Mouse (Mus musculus): ENCODE data around the gene Llph. TPM values are rescaled to one million over a fixed set of nuclear protein-coding genes. Genes with fewer than 3 reads are reported as not detected.

The Llph gene
- total RNA-seq (2014; fragmentation: Nextera tagmentation) (73.4 and 83.8 TPM in 2 replicates), total RNA-seq (2017) (80.4 and 84.9 TPM in 2 replicates)

DNA sequence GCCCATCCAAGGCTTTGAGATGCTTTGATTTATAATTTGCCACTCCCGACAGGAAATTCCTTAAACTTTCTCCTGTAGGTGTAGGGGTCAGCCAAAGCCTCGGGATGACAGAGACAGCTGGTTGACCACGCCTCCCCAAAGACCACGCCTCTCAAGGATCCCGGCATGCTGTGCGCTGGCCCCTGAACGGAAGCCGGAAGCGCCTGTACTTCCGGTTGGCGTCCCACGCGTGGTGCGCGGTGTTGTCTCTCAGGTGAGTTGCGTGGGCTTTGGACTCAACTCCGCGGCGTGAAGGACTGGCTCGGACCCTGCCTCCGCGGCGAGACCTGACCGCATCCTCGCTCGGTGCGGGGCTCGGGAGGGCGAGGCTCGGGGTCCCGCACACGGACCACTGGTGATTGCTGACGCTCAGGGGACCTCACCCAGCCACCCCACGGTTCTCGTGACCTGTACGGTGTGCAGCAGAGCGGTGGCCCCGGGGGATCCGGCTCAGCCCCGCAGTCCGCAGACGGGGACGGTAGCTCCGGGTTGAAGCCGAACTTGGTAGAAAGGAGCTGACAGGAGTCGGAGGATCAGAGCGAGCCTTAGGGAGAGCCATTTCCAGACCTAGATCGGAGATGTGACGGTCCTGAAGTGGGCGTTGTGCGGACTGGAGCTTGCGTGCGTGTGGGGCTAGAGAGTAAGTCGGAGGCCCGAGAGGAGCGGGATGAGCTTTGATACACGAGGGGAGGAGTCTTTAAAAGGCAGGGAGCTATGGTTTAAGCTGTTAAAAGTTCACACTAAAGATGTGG is at the start of gene Llph:
TSS of gene Llph (plus strand) at position 200 of the 791 bp plus-strand sequence.
- peak; percentile 91 for ATAC-seq (replicated peaks; ENCODE audit: poor library complexity, severe bottlenecking)

DNA sequence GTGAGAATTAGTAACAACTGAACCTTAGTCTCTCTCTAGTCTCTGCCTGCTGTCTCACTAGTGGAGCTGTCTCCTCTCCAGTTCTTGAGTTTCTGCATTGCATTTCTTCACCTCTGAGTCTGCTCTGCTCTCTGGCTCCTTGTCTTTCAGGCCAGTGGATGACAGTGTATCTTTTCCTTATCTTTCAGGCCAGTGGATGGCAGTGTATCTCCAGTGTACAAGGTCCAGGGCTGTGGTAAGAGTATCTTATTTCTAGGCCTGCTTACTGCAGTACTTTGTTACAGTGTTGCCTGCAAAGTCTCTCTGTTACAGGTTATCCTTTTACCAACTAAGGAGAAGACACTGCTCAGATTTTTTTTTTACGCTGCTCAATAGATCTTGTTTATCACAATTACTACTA is 44.0 kb upstream of the Llph start:
- peak; percentile 48; the same call in 1 of the 2 replicates for ATAC-seq (replicated peaks; ENCODE audit: poor library complexity, severe bottlenecking)

DNA sequence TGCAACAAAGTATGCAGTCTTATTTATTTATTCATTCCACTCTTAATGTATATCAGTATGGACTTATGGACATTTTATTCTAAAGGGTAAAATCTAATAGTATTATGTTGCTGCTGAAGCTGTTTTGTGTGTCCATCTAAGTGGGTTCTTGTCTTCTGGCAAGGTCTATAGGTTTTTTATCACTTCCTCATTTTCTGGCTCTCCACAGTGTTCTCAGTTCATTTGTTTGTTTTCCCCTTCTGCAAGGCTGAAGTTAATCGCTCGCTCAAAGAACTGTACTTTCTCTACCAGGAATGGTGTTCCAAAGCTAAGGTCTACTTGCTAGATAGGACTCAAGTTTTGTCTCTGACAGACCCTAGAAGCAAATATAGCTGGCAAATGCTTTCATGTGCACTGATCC is 43.5 kb upstream of the Llph start:
- peak; percentile 68; the same call in 1 of the 2 replicates for ATAC-seq (replicated peaks; ENCODE audit: poor library complexity, severe bottlenecking)

- no peak for ATAC-seq (replicated peaks; ENCODE audit: poor library complexity, severe bottlenecking)
Observed at GRCm38 (mm10) chr10:120188513-120188912, 38.4 kb upstream of the Llph start.

- ATAC-seq (replicated peaks; ENCODE audit: poor library complexity, severe bottlenecking), result peak; percentile 74
Observed at GRCm38 (mm10) chr10:120189276-120189675, 37.6 kb upstream of the Llph start.

GRCm38 (mm10) chr10:120189782-120190181 is 37.1 kb upstream of the Llph start:
- peak; percentile 42; the same call in 1 of the 2 replicates for ATAC-seq (replicated peaks; ENCODE audit: poor library complexity, severe bottlenecking)

DNA sequence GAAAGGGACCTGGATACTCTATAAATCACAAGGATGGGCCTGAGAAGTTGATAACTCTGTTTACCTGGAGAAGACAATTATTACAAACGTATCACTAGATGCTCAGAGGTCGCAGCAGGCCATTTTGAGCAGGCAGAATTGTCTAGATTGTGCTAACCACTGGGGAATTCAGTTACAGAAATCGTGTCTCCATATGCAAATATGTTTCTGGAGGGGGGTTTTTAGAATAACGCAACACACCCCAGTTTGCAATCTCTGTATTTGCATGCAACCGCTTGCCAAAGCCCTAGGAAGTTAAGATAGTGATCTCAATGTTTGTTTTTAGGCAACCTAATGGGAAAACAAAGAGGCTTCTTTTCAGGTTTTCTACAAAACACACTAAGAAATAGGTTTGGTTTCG is 35.7 kb upstream of the Llph start:
- peak; percentile 33; the same call in 1 of the 2 replicates for ATAC-seq (replicated peaks; ENCODE audit: poor library complexity, severe bottlenecking)

GRCm38 (mm10) chr10:120192278-120192677 is 34.6 kb upstream of the Llph start:
- no peak for ATAC-seq (replicated peaks; ENCODE audit: poor library complexity, severe bottlenecking)

GRCm38 (mm10) chr10:120193255-120193654 is 33.6 kb upstream of the Llph start:
- peak; percentile 78 for ATAC-seq (replicated peaks; ENCODE audit: poor library complexity, severe bottlenecking)

- ATAC-seq (replicated peaks; ENCODE audit: poor library complexity, severe bottlenecking), result peak; percentile 26
Observed at GRCm38 (mm10) chr10:120197061-120197835, 29.6 kb upstream of the Llph start.

DNA sequence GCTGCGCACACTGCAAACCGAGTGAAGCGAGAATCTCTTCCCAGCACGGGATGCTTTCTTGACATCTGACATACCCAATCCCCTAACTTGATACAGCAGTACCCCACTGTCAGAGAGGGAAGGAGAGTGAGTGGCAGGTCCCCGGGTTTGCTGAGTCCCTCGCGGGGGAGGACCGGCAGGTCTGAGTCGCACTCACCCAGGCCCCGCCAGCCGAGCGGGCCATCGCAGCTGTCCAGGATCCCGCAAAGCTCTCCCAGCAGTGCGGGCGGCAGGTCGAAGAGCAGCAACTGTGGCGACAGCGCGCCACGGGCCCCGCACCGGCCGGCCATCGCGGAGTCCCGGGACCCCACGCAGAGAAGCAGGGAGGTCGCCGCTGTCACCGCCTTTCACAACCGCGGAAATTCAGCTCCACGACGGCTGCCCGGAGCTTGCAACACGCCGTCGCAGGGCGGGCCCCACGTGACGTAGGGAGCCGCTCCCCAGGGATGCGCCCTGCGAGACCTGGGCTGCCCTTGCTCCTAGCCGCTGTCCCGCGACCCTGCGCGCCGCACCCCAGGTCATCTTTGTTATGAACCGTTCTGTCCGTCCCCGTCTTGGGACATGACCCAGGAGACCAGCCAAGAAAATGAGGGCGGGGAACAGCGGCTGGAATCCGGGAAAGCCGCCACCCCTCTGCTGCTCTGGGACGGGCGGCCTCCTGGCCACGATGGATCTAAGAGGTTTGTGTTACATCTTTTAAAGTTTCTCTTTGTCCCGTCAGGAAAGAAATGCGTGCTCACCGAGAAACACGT is 25.5 kb upstream of the Llph start, which contains the start of gene Tmbim4:
TSS of gene Tmbim4 (plus strand) at position 460 of the 791 bp plus-strand sequence.
- ATAC-seq (replicated peaks; ENCODE audit: poor library complexity, severe bottlenecking), result peak; percentile 70

GRCm38 (mm10) chr10:120201961-120202402 is 24.9 kb upstream of the Llph start, which contains the start of gene Irak3:
Gene Irak3 (minus strand): TSS chr10:120202130.
- ATAC-seq (replicated peaks; ENCODE audit: poor library complexity, severe bottlenecking), result peak; percentile 54

DNA sequence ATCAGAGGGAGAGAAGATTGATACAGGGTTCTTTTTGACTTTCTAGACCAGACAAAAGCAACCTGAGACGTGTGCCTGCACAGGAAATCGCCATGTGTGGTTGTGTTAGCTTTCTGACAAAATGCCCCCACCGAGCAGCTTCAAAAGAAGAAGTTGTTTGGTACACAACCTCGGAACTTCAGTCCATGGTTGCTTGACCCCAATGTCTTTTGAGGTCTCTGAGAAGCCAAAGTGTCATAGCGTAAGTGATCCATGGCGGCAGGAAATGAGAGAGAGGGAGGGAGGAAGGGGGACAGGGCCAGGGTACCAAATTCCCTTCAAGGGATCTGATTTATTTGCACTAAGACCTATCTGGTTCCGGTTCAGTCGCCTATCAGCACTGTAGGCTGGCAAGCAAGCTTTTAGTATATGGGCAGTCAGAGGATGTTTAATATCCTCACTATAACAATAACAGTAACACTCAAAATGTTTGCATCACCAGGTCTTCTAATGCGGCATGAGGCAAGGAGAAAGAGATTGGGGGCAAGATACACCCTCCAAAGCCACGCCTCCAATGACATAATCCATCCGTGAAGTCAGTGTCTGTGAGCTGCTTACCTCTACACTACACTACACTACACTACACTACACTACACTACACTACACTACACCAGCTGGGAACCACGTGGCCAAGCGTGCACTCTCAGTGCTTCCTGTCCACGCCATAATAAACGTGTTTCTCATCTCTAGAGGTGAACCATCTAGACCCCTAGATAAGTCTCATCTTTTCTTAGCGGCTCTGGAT is 24.2 kb upstream of the Llph start:
- peak; percentile 25 for ATAC-seq (replicated peaks; ENCODE audit: poor library complexity, severe bottlenecking)

- no peak for ATAC-seq (replicated peaks; ENCODE audit: poor library complexity, severe bottlenecking)
Observed at GRCm38 (mm10) chr10:120204591-120205210, 22.2 kb upstream of the Llph start.

- ATAC-seq (replicated peaks; ENCODE audit: poor library complexity, severe bottlenecking), result no peak
Observed at GRCm38 (mm10) chr10:120208015-120208414, 18.9 kb upstream of the Llph start.

DNA sequence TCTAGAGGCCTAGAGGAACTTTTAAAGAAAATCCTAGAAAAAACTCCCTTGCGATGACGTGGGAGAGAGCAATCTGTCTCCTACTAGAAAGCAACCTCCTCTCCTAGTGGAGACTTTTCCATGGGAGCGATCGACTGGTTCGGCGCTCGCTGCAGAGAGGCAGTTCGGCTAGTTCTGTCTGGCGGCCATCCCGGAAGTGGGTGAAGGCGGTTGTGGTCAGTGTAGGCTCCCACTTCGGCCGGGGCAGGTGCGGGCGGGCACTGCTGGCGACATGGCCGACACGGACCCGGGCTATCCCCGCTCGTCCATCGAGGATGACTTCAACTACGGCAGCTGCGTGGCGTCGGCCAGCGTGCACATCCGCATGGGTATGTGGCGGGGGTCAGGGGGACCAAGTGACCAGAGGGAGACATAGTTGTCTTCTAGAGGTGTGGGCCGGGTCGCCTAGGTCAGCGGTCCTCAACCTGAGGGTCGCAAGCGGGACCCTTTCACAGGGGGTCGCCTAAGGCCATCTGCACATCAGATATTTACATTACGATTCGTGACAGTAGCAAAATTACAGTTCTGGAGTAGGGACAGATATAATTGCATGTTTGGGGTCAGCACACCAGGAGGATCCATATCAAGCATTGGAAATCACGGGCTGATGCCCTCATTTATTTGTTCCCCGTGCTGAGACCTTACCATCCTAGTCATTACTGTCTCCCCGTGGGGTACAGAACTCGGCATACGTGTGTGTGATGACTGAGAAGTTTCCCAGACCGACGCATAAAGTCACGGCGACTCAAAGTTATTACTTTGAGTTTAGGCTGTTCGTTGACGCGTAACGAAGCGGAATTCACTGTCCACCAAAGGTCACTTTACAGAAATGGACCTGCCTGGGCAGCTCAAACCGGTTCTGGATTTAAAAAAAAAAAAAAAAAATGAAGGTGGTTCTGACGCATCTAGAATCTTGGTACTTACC is 18.0 kb upstream of the Llph start:
- peak; percentile 97 for ATAC-seq (replicated peaks; ENCODE audit: poor library complexity, severe bottlenecking)

GRCm38 (mm10) chr10:120209539-120209925 is 17.3 kb upstream of the Llph start:
- peak; percentile 38; the same call in 1 of the 2 replicates for ATAC-seq (replicated peaks; ENCODE audit: poor library complexity, severe bottlenecking)

DNA sequence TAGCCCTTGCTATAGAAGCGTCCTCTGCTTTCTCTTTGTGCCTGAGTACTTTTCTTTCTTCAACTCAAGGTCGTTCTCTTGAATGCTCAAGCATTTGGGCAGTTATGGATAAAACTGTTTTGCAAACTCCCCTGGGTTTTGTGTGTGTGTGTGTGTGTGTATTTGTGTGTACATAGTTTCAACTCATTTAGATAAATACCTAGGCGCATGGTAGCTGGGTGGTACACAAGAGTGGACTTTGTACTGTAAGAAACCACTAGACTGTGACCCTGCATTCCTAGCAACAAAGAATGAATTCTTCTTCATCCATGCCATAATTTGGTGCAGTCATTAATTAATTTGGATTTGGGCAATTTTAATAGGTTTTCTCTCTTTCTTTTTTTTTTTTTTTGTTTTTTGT is 16.8 kb upstream of the Llph start:
- ATAC-seq (replicated peaks; ENCODE audit: poor library complexity, severe bottlenecking), result no peak
